Mouse (Mus musculus) liver, embryonic 14.5 days (tissue): ENCODE results near the gene Agap1.

Experiments used
- CTCF ChIP-seq: IDR thresholded peaks from 2 replicates; pipeline ENCODE4 v1.5.1; 2016; ENCODE audit warnings: antibody characterized with exemption, low read depth, control low read depth
- EP300 ChIP-seq: IDR thresholded peaks from 2 replicates; pipeline ENCODE4 v1.6.1; 2016; ENCODE audit warnings: antibody characterized with exemption, low read depth

- TF ChIP-seq CTCF (no peak), EP300 (no peak)
Observed at GRCm38 (mm10) chr1:89749666-89750065, 295.1 kb downstream of the Agap1 start.
